Mouse (Mus musculus): ENCODE results near the gene Lsg1.

The Lsg1 gene

DNA sequence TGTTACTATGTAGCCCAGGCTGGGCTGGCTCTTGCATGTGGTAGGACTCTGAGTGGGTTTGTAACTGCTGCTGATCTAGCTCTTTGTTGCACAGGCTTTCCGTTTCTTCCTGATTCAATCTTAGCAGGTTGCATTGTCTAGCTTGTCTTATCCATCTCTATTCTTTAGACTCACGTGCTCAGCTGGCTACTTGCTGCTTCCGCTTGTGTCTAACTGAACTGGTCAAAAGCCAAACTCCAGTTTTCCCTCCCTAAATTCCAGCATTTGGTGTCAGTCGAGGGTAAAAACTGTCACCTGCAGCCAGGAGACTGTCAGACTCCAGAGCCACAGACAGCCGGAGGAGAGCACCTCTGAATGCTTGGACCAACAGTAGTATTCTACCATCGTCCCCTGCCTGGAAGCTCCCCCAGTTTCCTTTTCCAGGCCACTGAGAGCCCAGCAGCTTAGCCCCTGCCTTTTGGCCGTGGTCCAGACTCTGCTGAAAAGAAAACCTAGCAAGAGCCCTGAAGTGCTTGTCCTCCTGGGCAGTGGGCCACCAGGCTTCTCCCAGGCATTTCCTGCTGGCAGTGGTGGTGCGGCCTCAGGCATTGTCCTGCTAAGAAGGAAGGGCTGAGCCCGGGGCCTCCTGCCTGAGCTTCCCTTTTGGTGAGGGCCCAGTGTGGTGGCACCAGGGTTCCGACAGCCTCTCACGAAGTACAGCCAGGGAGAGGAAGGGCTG, 34.6 kb downstream of the Lsg1 start:
- in situ Hi-C loops (cut with MboI, MseI) = no loop called here

DNA sequence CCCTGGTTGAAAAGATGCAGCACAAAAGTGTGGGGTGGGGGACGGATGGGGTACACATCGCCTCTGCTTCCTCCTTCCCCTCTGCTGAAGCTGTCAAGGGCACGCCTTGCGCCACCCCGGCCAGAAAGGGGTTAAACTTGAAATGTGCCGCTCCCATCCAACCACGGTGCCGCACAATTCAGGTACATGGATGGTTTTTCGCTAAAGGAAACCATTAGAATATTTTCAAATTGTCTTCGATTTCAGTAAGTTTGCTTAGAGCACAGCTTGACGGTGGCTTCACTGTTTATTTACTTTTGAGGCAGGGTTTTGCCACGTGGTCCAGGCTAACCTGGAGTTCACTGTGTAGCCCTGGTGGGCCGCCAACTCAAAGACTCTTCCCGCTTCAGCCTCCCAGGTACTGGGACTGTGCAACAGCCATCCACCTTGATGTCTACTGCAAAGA, 36.6 kb downstream of the Lsg1 start, which contains the start of gene Tmem44:
Gene Tmem44, minus strand, starts transcription at position 95 of the 445 bp plus-strand sequence.
- in situ Hi-C loops (cut with MboI, MseI) = no loop called here

DNA sequence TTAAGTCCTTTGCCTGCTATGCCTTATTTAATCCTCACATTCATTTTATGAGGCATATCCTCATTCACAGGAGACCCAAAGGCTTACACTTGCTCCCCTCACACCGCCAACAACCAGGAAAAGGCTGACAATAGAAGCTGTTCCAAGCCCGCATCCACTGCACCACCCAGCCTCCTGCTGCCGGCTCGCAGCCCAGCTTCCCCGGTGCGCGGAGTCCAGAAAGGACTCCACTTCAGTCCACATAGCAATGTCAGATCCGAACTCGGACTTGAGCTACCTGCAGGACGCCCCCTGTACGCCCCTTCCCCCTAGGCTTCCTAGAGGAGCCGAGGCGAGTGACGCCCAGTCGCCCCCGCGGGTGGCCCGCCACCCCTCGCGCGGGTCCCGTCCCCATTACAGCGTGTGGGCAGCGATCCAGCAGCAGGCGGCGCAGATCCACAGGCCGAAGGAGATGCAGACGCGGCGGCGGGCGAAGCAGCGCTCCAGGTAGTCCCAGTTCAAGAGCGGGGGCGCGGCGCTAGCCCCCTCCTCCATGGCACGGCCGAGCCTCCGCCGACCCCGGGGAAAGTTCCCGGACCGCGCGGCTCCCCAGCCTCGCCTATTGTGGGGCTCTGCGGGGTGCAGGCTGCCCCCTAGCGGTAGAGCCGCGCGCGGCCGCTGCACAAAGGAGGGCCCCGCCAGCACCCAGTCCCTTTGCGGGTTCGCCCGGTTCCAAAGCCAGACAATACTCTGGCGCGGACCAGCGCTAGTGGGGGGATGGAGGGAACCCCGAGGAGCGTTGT, 37.2 kb downstream of the Lsg1 start:
- in situ Hi-C loops (cut with MboI, MseI) = no loop called here

DNA sequence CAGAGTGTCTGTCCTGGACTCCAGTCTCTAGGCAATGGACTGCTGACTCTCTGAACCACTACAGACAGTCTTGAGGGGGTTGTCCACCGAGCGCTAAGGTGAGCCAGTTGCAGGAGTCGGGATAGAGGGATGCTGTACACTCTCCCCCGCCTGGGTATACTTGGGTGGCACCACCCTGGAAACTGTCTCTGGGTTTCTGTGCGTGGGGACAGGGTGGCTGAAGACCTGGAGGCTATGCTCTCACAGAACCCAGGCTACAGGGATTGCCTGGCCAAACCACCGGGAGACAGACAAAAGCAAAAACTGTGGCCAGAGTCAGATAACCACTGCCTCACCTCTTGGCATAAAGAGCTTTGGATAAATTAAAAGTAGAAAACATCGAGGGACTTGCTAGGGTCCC, 37.9 kb downstream of the Lsg1 start:
- in situ Hi-C loops (cut with MboI, MseI) = no loop called here

DNA sequence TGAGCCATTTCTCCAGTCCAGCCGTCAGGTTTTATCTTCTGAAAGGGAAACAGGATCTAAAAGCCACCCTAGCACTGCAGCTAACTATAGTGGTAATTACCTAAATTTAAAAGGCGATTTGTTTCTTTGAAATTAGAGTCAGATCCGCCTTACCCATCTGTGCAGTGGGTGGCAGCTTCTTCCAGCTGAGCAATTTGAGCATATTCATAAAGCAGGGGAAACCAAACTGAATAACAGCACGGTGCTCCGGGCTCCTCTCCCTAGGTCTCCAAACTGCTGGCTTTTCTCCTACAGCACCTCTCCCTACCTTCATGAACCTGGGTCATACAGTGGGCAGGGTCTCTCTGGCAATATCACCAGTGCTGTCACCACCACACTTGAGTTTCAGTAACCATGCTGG, 39.1 kb downstream of the Lsg1 start:
- in situ Hi-C loops (cut with MboI, MseI) = no loop called here

DNA sequence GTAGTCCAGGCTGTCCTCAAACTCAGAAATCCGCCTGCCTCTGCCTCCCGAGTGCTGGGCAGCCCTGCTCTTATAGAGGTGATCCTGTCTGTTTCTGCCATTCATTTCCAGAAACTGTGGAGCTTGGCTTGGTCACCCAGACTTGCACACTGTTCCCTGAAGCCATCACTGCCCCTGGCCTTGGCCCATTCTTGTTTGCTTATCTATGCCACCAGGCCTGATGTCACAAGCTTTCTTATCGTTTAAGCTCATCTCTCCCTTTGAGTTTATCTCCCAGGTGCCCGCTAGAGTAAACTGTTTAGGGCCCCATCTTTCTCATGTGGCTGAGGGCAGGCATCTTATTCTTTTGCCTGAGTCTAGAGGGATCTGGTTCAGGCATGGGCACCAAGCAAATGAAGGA, 42.7 kb downstream of the Lsg1 start:
- in situ Hi-C loops (cut with MboI, MseI) = no loop called here

DNA sequence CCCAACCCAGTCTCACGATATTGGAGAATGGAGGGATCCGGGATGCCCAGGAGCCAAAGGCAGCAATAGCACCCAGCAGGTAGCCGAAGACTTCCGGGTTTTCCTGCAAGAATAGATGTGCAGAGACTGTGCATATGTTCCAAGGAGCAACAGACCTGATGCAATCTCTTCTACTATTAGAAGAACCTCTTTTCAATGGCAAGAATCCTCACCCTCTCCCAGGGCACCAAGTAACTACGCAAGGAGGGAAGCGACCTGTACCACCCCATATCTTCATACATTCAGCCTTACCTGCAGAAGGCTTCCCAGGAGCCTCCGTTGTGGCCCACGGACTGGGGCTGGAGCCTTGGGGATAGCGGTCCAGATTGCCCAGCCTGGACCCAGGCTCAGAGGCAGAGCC, 44.0 kb downstream of the Lsg1 start:
- in situ Hi-C loops (cut with MboI, MseI) = no loop called here

DNA sequence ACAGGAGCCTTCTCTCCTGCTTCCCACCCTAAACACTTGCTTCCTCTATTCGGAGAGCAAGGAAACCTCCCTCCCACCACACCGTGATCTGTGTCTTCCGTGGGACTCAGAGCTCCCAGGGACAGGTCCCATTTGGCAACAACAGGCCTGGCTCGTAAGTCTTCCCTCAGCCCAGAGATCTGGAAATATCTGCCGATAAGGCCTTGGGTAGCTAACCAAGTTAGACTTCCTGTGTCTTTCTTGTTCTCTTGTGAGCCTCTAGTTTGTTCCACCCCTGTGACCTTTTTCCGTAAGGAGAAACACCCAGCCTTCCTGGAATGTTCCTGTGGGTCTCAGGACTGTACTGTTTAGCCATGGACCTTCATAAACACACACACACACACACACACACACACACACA, 44.6 kb downstream of the Lsg1 start:
- in situ Hi-C loops (cut with MboI, MseI) = no loop called here

DNA sequence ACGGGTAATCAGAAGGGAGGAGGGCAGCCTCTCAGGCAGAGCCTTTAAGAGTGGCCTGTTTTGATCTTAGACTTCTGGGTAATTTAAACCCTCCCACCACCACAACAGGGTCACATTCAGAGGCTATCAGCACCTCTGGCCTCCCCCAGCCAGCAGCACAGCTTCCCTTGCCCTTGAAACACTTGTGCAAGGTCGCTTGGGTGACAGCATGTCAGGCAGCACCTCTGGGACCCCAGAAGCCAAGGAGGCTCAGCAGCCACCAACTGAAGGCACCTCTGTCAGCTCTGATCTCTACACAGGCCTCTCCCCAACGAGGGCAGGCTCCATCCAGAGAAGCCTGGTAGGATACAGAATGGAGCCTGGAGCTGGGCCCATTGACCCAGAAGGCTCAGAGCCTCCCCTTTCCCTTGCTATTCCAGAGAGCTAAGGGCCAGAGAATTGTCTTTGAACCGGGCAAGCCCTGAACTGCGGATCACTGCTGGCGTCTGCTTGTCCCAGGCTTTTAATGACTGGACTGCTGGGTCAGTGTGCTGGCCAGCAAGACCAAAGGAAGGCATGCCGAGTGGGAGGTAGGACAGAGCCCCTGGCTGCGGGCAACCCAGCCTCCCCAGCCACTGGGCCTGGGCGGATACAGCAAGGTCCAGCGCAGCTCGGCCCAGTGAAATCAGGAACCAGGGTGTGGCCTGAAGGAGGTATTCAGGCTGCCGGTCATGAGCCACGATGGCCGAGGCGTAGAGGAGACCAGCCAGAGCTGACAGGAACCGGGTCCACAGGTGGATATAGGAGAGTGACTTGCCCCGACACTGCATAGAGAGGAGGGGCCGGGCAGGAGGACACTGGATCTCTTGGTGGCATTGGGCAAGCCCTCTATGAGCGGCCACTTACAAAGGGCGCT, 47.0 kb downstream of the Lsg1 start:
- in situ Hi-C loops (cut with MboI, MseI) = no loop called here

DNA sequence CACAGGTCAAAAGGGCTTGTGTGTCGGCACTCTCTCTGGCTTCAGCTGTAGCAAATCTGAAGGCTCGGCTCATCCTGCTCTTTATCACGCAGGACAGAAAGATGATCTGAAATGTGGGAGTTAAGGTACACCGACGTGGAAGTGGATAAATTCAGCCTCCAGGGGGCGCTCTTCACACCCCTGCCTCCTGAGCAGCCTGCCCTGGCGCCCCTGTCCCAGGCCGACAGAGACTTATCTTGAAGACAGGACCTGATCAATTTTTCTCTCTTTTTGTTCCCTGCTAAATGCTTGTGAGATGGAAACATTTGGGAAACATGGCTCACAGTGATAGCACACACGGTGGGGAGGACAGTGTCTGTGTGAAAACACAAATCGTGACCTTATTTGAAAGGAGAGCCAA, 48.0 kb downstream of the Lsg1 start:
- in situ Hi-C loops (cut with MboI, MseI) = no loop called here

DNA sequence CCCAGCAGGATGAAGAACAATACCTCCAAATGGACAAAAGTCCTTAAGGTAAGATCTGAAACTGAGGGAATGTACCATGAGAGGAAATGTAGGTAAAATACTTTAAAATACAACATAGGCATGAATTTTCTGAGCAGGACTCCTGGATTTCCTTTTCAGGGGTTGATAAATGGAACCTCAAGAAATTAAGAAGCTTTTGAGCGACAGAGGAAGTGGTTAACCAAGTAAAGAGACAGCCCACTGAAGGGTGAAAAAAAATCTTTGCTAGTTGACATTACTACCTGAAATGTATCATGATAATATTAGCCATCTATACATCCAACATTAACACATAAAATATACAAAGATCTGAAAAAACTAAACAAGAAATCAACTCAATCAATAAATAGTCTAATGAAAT, 52.3 kb downstream of the Lsg1 start:
- in situ Hi-C loops (cut with MboI, MseI) = no loop called here

DNA sequence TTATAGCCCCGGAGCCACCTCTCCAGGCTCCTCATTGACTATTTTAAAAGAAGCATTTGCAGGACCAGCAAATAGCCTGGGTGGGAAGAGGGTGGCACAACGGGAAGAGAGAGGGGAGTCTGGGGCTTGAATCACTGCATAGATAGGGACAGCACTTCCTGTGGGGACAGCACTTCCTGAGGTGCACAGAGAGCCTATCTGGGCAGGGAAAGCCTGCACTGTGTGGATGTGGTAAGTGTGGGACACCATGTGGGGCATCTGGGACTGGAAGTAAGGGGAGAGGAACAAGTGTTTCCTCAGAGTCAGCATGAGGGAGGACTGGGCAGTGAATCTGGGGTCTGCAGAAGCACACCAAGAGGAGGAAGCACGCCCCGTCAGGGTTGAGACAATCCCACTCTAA, 53.8 kb downstream of the Lsg1 start:
- in situ Hi-C loops (cut with MboI, MseI) = no loop called here

DNA sequence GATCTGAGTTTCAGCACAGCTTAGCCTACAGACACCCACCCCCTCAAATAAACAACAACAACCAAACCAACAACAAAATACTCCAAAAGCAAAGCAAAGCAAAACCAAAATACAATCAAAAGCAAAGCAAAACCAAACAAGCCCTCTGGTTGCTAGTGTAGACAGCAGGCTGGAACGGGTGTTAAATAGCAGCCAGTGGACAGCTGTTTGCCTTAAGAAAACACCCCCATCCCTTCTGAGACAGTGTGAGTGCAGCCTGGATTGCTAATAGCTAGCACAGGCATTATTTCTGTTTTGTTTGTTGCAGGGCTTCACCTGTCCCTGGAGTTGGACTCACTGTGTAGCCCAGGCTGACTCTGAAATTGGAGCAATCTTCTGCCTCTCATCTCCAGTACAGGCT, 54.5 kb downstream of the Lsg1 start:
- in situ Hi-C loops (cut with MboI, MseI) = no loop called here

DNA sequence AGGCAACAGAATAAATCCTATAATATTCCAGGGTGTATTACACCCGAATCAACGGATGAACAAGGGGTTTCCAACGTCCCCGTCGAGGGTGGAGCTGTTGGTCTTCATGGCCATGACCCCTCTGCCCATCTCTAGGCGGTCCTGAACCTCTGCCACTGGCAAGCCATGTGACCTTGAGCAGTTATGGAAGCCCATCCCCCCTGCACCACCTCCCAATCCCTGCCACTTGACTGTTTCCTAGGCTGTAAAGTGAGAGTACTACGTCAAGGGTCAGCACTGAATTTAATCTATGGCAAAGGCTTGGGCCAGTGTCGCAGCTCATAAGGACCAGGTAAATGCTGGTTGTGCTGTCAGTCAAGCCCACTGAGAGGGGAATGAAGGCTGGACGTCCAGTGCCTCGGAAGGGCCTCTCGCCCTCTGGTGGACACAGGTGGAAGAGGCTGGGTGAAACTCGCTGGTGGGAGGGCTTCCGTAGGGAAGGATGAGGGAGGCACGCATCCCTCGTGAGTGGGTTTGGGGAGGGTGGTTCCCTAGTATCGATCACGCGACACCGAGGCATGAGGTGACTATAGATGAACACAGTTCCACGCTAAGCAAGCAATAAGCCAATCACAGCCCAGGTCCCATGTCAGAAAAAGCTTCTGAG, 55.5 kb downstream of the Lsg1 start:
- in situ Hi-C loops (cut with MboI, MseI) = no loop called here

DNA sequence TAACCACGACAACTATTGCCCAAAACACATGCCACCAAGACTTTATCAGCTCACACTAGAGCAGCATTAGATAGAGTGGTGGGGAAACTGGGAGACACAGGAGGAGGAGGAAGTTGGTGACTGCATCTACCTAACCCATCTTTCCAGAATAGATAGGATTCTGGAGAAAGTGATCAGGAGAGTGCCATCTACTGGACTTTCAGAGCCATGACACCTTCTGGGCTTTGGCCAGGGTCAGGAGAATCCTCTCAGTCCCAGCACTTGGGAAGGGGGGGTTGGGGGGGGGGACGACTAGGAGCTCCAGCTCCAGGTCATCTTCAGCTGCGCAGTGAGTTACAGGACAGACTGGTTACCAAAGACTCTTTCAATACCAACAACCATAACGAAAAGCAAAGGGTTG, 56.6 kb downstream of the Lsg1 start:
- in situ Hi-C loops (cut with MboI, MseI) = no loop called here

DNA sequence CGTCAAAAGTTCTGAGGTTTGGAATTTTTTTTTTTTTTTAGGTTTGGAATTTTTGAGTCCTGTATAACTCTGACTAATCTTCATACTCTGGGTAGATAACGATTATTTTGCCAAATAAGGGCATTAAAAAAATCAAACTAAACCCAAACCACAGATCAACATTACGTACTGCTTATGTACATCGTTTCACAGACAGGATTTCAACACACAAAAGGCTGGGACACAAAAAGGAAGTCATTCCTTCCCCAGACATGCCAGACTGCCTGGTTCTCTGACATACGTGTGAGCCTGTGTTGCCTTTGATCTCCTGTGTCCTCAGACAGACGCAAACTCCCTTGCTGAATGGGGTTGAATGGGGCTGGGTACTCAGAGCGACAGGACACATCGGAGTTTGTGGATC, 59.0 kb downstream of the Lsg1 start:
- in situ Hi-C loops (cut with MboI, MseI) = no loop called here

DNA sequence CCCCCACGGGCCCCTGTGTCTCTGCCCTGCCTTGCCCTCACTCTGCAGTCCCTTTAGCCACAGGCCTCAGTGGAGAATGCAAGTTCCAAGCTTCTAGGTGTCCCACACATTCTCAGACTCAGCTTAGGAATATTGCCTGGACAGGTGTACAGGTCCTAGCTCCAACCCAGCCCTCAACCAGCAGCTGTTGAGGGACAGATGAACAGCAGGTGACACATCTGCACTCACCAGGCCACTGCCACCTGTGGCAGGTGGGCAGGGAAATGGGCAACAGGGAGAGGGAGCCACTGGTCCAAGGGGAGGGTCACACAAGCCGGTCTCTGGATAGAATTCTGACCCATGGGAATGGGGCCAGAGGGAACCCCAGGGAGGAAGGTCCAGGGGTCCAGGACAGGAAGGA, 59.5 kb downstream of the Lsg1 start:
- in situ Hi-C loops (cut with MboI, MseI) = no loop called here

DNA sequence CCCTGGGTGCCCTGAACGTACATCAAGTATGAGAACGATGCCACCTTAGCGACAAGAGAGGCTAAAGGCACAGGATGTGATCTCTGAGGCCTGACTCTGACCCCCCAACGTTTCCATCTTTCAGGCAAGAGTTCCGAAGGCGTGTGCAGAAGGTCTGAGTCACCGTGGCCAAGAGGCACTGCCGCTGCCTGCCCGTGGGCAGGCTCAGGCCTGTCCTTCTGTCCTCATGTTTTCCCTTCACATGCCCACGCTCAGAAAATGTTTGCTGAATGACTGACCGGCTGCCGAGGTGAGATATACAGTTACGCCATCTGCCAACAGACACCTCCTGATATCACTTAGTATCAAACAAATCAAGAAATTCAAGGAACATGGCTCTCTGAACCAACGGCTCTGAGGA, 61.6 kb downstream of the Lsg1 start:
- in situ Hi-C loops (cut with MboI, MseI) = no loop called here

DNA sequence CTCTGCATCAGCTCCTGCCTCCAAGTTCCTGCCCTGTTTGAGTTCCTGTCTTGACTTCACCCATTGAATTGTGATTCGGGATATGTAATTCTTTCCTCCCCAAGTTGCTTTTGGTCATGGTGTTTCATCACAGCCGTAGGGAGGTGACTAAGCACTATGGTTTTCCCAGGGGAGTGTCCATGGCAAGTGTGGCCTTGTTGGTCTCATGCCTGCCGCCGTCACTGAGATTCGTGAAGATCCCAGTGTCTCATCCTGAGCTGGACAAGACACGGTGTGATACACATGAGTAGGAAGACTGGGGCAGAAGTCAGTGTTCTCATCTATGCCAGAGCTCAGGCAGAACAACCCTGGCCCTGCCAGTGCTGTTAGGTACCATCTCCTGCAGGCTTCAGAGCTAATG, 62.9 kb downstream of the Lsg1 start:
- in situ Hi-C loops (cut with MboI, MseI) = no loop called here

DNA sequence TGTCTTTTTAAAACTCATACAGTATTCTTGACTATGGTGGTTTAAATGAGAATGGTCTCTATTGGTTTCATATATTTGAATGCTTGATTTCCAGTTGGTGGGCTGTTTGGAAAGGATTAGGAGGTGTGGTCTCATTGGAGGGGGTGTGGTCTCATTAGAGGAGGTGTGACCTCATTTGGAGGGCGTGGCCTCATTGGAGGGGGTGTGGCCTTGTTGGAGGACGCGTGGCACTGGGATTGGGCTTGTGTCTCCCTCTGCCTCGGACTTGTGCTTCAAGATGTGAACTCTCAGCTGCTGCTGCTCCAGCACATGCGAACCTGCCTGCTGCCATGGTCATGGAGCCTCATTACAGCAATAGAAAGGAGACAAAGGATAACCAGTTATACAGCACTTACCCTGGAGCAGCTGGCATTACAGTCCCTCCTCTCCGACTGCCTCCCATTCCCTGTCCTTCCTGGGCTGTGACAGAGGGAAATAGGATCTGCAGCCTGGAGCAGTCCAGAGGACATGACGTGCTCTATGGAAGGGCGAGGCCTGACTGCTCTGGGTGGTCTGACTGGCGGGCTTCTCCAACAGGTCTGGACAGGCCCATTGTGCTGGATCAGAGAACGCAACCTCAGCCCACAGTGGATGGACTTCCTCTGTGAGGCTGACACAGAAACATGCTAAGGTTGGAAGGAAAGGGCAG, 65.0 kb downstream of the Lsg1 start:
- in situ Hi-C loops (cut with MboI, MseI) = no loop called here

DNA sequence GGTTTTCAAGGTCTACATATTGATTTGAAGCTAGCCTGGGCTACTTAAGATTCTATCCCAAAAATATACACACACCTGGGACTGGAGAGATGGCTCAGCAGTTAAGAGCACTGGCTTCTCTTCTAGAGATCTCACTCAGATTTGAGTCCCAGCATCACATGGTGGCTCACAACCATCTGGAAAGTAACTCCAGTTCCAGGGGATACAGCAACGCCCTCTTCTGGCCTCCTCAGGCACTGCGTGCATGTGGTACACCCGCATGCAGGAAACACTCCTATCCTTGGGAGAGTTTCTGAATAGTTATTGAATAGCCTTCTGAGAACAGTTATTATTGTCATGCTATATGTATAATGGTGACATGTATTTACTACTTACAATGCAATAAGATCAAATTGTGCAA, 66.2 kb downstream of the Lsg1 start:
- in situ Hi-C loops (cut with MboI, MseI) = no loop called here

All from regulatory T cell (primary cell).